Mouse (Mus musculus) testis, postnatal 10 days (tissue): ENCODE data around the gene Tra2b.
"Not testable (repeated sequence)": the region's sequence is repeated elsewhere in the genome, so short reads cannot be mapped to it uniquely, and the experiment has no call there.

Source experiments
- DNase-seq: peaks from one replicate; pipeline ENCODE4 v3.0.0; 2021; ENCODE audit warnings: low spot score

The Tra2b gene

GRCm38 (mm10) chr16:22242239-22242866, 23.5 kb downstream of the Tra2b start:
- no peak for DNase-seq

GRCm38 (mm10) chr16:22241376-22242238, 24.2 kb downstream of the Tra2b start:
- no peak for DNase-seq

- DNase-seq = no peak
Observed at GRCm38 (mm10) chr16:22240856-22241255, 24.9 kb downstream of the Tra2b start.

- DNase-seq = no peak
Observed at GRCm38 (mm10) chr16:22239978-22240377, 25.8 kb downstream of the Tra2b start.

GRCm38 (mm10) chr16:22238928-22239620, 26.7 kb downstream of the Tra2b start:
- no peak for DNase-seq

GRCm38 (mm10) chr16:22238402-22238801, 27.4 kb downstream of the Tra2b start:
- DNase-seq = not testable (repeated sequence)

GRCm38 (mm10) chr16:22236814-22237213, 29.0 kb downstream of the Tra2b start:
- no peak for DNase-seq

- DNase-seq = no peak
Observed at GRCm38 (mm10) chr16:22234535-22234934, 31.3 kb downstream of the Tra2b start.

- not testable (repeated sequence) for DNase-seq
Observed at GRCm38 (mm10) chr16:22230276-22230675, 35.5 kb downstream of the Tra2b start.

- DNase-seq = no peak
Observed at GRCm38 (mm10) chr16:22203501-22203900, 62.3 kb downstream of the Tra2b start.

- no peak for DNase-seq
Observed at GRCm38 (mm10) chr16:22201858-22202257, 63.9 kb downstream of the Tra2b start.

GRCm38 (mm10) chr16:22200476-22200875, 65.3 kb downstream of the Tra2b start:
- no peak for DNase-seq
